Mouse (Mus musculus): Measurements from ENCODE around the gene Arhgef38. TPM values are rescaled to one million over a fixed set of nuclear protein-coding genes. Genes with fewer than 3 reads are reported as not detected.

The Arhgef38 gene
- total and polyA plus RNA-seq, 3 experiments, result 0.11 to 0.15 TPM; not detected in 1

- Histone ChIP-seq H3K4me1 (ENCODE audit: insufficient read depth, low read depth, low read length) (no peaks in the 10 kb centered on the region), H3K4me3 (ENCODE audit: low read depth, low read length) (no peak overlapping the region), H3K27me3 (ENCODE audit: insufficient read depth, low read length) (peaks cover 23% of the 10 kb centered on the region), H3K9me3 (replicated peaks) (no peaks in the 10 kb centered on the region), H3K36me3 (replicated peaks) (no peaks in the 10 kb centered on the region)
- TF ChIP-seq POLR2AphosphoS5 (IDR thresholded peaks at IDR 0.05; ENCODE audit: insufficient replicate concordance, low read depth, low read length), result no peak
- TF ChIP-seq CTCF (IDR thresholded peaks at IDR 0.05; ENCODE audit: low read depth, low read length), result no peak
- no peak for TF ChIP-seq TAL1 (conservative IDR thresholded peaks at IDR 0.05; ENCODE audit: low read depth, low read length)
- TF ChIP-seq GATA2 (IDR thresholded peaks at IDR 0.05; ENCODE audit: borderline replicate concordance, low read depth, low read length), result no peak
- TF ChIP-seq GATA1 (IDR thresholded peaks at IDR 0.05; ENCODE audit: borderline replicate concordance, low read length), result no peak
- ATAC-seq (ENCODE audit: extremely low read depth, insufficient number of reproducible peaks, low FRiP score, poor library complexity, severe bottlenecking), result no peak
- no peak for DNase-seq (ENCODE audit: low spot score)
These were observed 756 bp downstream of the Arhgef38 start for GRCm38 (mm10) chr3:133233993-133234392.

- Histone ChIP-seq H3K4me3 (ENCODE audit: low read depth, low read length) (no peak overlapping the region), H3K9me3 (replicated peaks) (no peaks in the 10 kb centered on the region), H3K36me3 (replicated peaks) (no peaks in the 10 kb centered on the region), H3K27me3 (ENCODE audit: insufficient read depth, low read length) (peaks cover 19% of the 10 kb centered on the region), H3K4me1 (ENCODE audit: insufficient read depth, low read depth, low read length) (no peaks in the 10 kb centered on the region)
- TF ChIP-seq CTCF (IDR thresholded peaks at IDR 0.05; ENCODE audit: low read depth, low read length), result no peak
- no peak for TF ChIP-seq POLR2AphosphoS5 (IDR thresholded peaks at IDR 0.05; ENCODE audit: insufficient replicate concordance, low read depth, low read length)
- no peak for TF ChIP-seq TAL1 (conservative IDR thresholded peaks at IDR 0.05; ENCODE audit: low read depth, low read length)
- TF ChIP-seq GATA1 (IDR thresholded peaks at IDR 0.05; ENCODE audit: borderline replicate concordance, low read length), result no peak
- no peak for TF ChIP-seq GATA2 (IDR thresholded peaks at IDR 0.05; ENCODE audit: borderline replicate concordance, low read depth, low read length)
- ATAC-seq (ENCODE audit: extremely low read depth, insufficient number of reproducible peaks, low FRiP score, poor library complexity, severe bottlenecking), result no peak
- no peak for DNase-seq (ENCODE audit: low spot score)
These were observed 4.3 kb downstream of the Arhgef38 start for GRCm38 (mm10) chr3:133230427-133230826.

- DNase-seq (ENCODE audit: low spot score), result no peak
- TF ChIP-seq GATA2 (IDR thresholded peaks at IDR 0.05; ENCODE audit: borderline replicate concordance, low read depth, low read length) (no peak), CTCF (IDR thresholded peaks at IDR 0.05; ENCODE audit: low read depth, low read length) (no peak), TAL1 (conservative IDR thresholded peaks at IDR 0.05; ENCODE audit: low read depth, low read length) (no peak), GATA1 (IDR thresholded peaks at IDR 0.05; ENCODE audit: borderline replicate concordance, low read length) (no peak), POLR2AphosphoS5 (IDR thresholded peaks at IDR 0.05; ENCODE audit: insufficient replicate concordance, low read depth, low read length) (no peak)
These were observed 5.2 kb downstream of the Arhgef38 start for GRCm38 (mm10) chr3:133229594-133229993.

GRCm38 (mm10) chr3:133227258-133228012 lies 7.3 kb downstream of the Arhgef38 start:
- H3K36me3 ChIP-seq (replicated peaks), result no peaks in the 10 kb centered on the region
- DNase-seq (ENCODE audit: low spot score) (no peak), ATAC-seq (ENCODE audit: extremely low read depth, insufficient number of reproducible peaks, low FRiP score, poor library complexity, severe bottlenecking) (no peak)
- no peak overlapping the region for H3K4me3 ChIP-seq (ENCODE audit: low read depth, low read length)
- peaks cover 15% of the 10 kb centered on the region for H3K27me3 ChIP-seq (ENCODE audit: insufficient read depth, low read length)
- TF ChIP-seq POLR2AphosphoS5 (IDR thresholded peaks at IDR 0.05; ENCODE audit: insufficient replicate concordance, low read depth, low read length), result no peak
- TF ChIP-seq TAL1 (conservative IDR thresholded peaks at IDR 0.05; ENCODE audit: low read depth, low read length), result no peak
- no peak for TF ChIP-seq CTCF (IDR thresholded peaks at IDR 0.05; ENCODE audit: low read depth, low read length)
- no peak for TF ChIP-seq GATA1 (IDR thresholded peaks at IDR 0.05; ENCODE audit: borderline replicate concordance, low read length)
- no peak for TF ChIP-seq GATA2 (IDR thresholded peaks at IDR 0.05; ENCODE audit: borderline replicate concordance, low read depth, low read length)
- H3K4me1 ChIP-seq (ENCODE audit: insufficient read depth, low read depth, low read length), result no peaks in the 10 kb centered on the region
- H3K9me3 ChIP-seq (replicated peaks), result no peaks in the 10 kb centered on the region

More at GRCm38 (mm10) chr3:133229594-133229993, 5.2 kb downstream of the Arhgef38 start:
- Histone ChIP-seq H3K27me3 (ENCODE audit: insufficient read depth, low read length) (peaks cover 15% of the 10 kb centered on the region), H3K4me3 (ENCODE audit: low read depth, low read length) (no peak overlapping the region), H3K36me3 (replicated peaks) (no peaks in the 10 kb centered on the region), H3K9me3 (replicated peaks) (no peaks in the 10 kb centered on the region), H3K4me1 (ENCODE audit: insufficient read depth, low read depth, low read length) (no peaks in the 10 kb centered on the region)
- no peak for ATAC-seq (ENCODE audit: extremely low read depth, insufficient number of reproducible peaks, low FRiP score, poor library complexity, severe bottlenecking)

GRCm38 (mm10) chr3:133218501-133218900 lies 16.2 kb downstream of the Arhgef38 start:
- Histone ChIP-seq H3K4me3 (ENCODE audit: low read depth, low read length) (no peak overlapping the region), H3K36me3 (replicated peaks) (no peaks in the 10 kb centered on the region), H3K4me1 (ENCODE audit: insufficient read depth, low read depth, low read length) (peaks cover under 1% of the 10 kb centered on the region), H3K27me3 (ENCODE audit: insufficient read depth, low read length) (peaks cover 2% of the 10 kb centered on the region; the same call in 1 of the 2 replicates), H3K9me3 (replicated peaks) (no peaks in the 10 kb centered on the region)
- DNase-seq (ENCODE audit: low spot score) (no peak), ATAC-seq (ENCODE audit: extremely low read depth, insufficient number of reproducible peaks, low FRiP score, poor library complexity, severe bottlenecking) (no peak)
- no peak for TF ChIP-seq POLR2AphosphoS5 (IDR thresholded peaks at IDR 0.05; ENCODE audit: insufficient replicate concordance, low read depth, low read length)
- no peak for TF ChIP-seq TAL1 (conservative IDR thresholded peaks at IDR 0.05; ENCODE audit: low read depth, low read length)

GRCm38 (mm10) chr3:133215198-133215819 lies 19.4 kb downstream of the Arhgef38 start:
- peaks cover 3% of the 10 kb centered on the region for H3K4me1 ChIP-seq (ENCODE audit: insufficient read depth, low read depth, low read length)
- H3K27me3 ChIP-seq (ENCODE audit: insufficient read depth, low read length), result peaks cover 4% of the 10 kb centered on the region; the same call in 1 of the 2 replicates
- TF ChIP-seq CTCF (IDR thresholded peaks at IDR 0.05; ENCODE audit: low read depth, low read length) (no peak), GATA2 (IDR thresholded peaks at IDR 0.05; ENCODE audit: borderline replicate concordance, low read depth, low read length) (no peak), POLR2AphosphoS5 (IDR thresholded peaks at IDR 0.05; ENCODE audit: insufficient replicate concordance, low read depth, low read length) (no peak), TAL1 (conservative IDR thresholded peaks at IDR 0.05; ENCODE audit: low read depth, low read length) (no peak), GATA1 (IDR thresholded peaks at IDR 0.05; ENCODE audit: borderline replicate concordance, low read length) (no peak)
- DNase-seq (ENCODE audit: low spot score) (no peak), ATAC-seq (ENCODE audit: extremely low read depth, insufficient number of reproducible peaks, low FRiP score, poor library complexity, severe bottlenecking) (no peak)
- no peaks in the 10 kb centered on the region for H3K36me3 ChIP-seq (replicated peaks)
- no peaks in the 10 kb centered on the region for H3K9me3 ChIP-seq (replicated peaks)
- no peak overlapping the region for H3K4me3 ChIP-seq (ENCODE audit: low read depth, low read length)

Measured in G1E (cell line).